Mouse (Mus musculus) embryonic facial prominence, embryonic 12.5 days (tissue): ENCODE measurements around the gene Zc3h6. TPM values are rescaled to one million over a fixed set of nuclear protein-coding genes. Genes with fewer than 3 reads are reported as not detected.

Source experiments
- ATAC-seq: fragments of 200-750 bp; cut with Nextera tagmentation; 2 replicates; pipeline ENCODE4 v1.8.0; 2017; ENCODE audit not compliant: insufficient number of reproducible peaks, insufficient read depth, low FRiP score, low TSS enrichment
- H3K27ac ChIP-seq: fragments of 300-500 bp; sonication (generic); 2 replicates; pipeline ENCODE4 v1.5.1; 2016; ENCODE audit warnings: mild to moderate bottlenecking
- H3K27me3 ChIP-seq: fragments of 300-500 bp; sonication (generic); 2 replicates; pipeline ENCODE4 v1.6.1; 2016; ENCODE audit warnings: mild to moderate bottlenecking, moderate library complexity
- H3K36me3 ChIP-seq: fragments of 300-500 bp; sonication (generic); 2 replicates; pipeline ENCODE4 v1.6.1; 2016; ENCODE audit warnings: mild to moderate bottlenecking
- H3K4me1 ChIP-seq: fragments of 300-500 bp; sonication (generic); 2 replicates; pipeline ENCODE4 v1.6.1; 2016
- H3K4me2 ChIP-seq: fragments of 300-500 bp; sonication (generic); replicated peaks from 2 replicates; pipeline ENCODE4 v1.6.1; 2016; ENCODE audit warnings: mild to moderate bottlenecking, moderate library complexity
- H3K4me3 ChIP-seq: fragments of 300-500 bp; sonication (generic); 2 replicates; pipeline ENCODE4 v1.5.1; 2016; ENCODE audit warnings: mild to moderate bottlenecking
- H3K9ac ChIP-seq: fragments of 300-500 bp; sonication (generic); 2 replicates; pipeline ENCODE4 v1.6.1; 2016; ENCODE audit warnings: mild to moderate bottlenecking, moderate library complexity
- H3K9me3 ChIP-seq: fragments of 300-500 bp; sonication (generic); 2 replicates; pipeline ENCODE4 v1.6.1; 2016; ENCODE audit warnings: mild to moderate bottlenecking, moderate library complexity
- WGBS: fragments of 180-500 bp; shearing (Covaris S2); methylation state at CpG from one replicate; pipeline ENCODE4 v1.1.7; 2016; 5-methylcytosine and 5-hydroxymethylcytosine counted together
- polyA plus RNA-seq: library from polyadenylated mRNA; unstranded; fragments of >200 nt; fragmentation: Nextera tagmentation; extraction: Ambion mirVana; gene quantifications from 2 replicates; pipeline ENCODE4 v1.2.1, GENCODE M21; 2016

Zc3h6 gene
- polyA plus RNA-seq: 2.9 and 3.3 TPM in 2 replicates

DNA sequence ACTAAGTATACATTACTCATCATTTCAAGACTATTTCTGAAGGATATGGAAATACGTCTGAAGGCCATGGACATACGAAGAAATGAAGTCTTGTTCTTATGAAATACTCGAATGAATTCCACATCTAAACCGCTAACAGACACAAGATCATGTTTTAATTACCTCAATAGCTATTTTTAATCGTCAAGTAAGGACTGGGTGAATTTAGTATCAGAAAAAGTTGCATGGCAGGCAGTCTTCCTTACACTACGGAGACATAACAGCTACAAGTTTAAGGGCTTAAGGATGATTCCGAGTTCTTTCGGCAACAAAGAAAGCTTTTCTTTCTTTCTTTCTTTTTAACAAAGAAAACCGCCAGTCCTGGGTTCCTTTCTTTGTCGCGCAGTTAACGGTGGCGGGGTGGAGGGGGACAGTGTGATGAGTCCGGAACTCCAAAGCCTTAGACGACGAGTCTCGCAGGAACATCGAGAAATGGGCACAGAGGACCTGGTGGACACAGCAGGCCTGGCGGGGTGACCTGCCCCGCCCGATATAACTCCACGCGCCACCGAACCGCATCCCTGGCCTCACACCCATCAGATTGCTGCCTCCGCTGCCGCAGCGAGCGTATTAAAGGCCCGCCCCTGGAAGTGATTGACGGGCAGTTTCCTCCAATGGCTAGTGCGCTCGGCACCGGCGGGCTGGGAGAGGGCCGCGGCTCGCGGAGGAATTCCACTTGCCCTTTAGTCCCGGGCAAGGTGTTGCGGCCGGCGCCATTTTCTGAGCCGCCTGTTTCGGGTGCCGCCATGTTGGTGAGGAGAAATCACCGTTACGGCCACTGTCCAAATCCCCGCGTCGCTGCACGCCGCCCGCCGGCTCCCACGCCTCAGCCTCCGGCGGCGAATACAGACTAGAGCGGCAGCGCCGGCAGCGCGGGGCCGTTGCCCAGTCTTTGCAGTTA is at the start of gene Zc3h6:
Gene Zc3h6, plus strand, starts transcription at position 762 of the 940 bp plus-strand sequence.
- WGBS: 1% methylated on average over 65 of the region's 65 CpGs
- ATAC-seq: peak; percentile 97
- no peaks in the 10 kb centered on the region for H3K36me3 ChIP-seq
- peak within 1 kb of the TSS; percentile 84 for H3K4me3 ChIP-seq
- H3K27ac ChIP-seq: peak within 1 kb of the TSS; percentile 100
- no peaks in the 10 kb centered on the region for H3K27me3 ChIP-seq
- no peaks in the 10 kb centered on the region for H3K9me3 ChIP-seq
- H3K4me2 ChIP-seq: peak within 1 kb of the TSS; percentile 50
- peaks cover 7% of the 10 kb centered on the region; the same call in 1 of the 2 replicates for H3K4me1 ChIP-seq
- peak within 1 kb of the TSS; percentile 98 for H3K9ac ChIP-seq

DNA sequence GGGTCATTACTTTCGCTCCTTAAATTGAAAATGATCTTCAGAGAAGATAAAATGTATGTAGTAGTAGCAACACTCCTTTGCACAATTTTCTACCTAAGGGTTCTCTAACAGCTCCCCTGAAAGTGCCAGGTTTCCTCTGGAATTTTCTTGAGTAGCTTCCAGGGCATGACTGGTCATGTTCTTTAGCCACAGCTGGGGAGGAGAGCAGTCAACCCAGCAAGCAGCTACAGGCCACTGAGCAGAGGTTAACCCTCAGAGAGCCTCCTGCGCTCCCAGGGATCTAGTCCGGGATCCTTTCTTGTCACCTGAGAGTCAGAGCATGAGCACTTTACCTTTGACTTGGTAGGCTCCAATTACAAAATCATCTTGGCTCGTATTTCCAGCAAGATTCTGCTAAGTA is 42.4 kb upstream of the Zc3h6 start:
- Histone ChIP-seq H3K36me3 (peaks cover 15% of the 10 kb centered on the region; the same call in 1 of the 2 replicates), H3K9ac (no peak overlapping the region), H3K27me3 (no peaks in the 10 kb centered on the region), H3K4me1 (no peaks in the 10 kb centered on the region), H3K9me3 (no peaks in the 10 kb centered on the region), H3K4me2 (no peak overlapping the region), H3K4me3 (no peak overlapping the region), H3K27ac (no peak overlapping the region)
- 79% methylated on average over 4 of the region's 4 CpGs for WGBS
- ATAC-seq: no peak

DNA sequence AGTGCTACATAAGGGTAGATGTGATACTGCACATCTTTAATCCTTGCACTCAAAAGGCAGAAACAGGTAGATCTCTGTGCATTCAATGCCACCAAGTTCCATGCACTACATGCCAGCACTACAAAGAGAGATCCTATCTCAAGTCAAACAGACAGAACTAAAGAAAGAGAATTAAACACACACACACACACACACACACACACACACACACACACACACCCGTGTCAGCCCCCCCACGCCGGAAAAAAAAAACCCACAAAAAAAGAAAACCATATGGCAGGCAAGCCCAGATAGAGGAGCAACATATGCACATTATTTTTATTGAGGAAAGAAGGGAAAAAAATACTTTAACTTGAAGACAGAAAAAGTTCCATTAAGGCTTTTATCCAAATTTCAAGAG is 38.8 kb upstream of the Zc3h6 start:
- Histone ChIP-seq H3K27ac (no peak overlapping the region), H3K4me2 (no peak overlapping the region), H3K9me3 (no peaks in the 10 kb centered on the region), H3K9ac (no peak overlapping the region), H3K27me3 (no peaks in the 10 kb centered on the region), H3K4me3 (no peak overlapping the region), H3K4me1 (no peaks in the 10 kb centered on the region), H3K36me3 (peaks cover 19% of the 10 kb centered on the region; the same call in 1 of the 2 replicates)
- no peak for ATAC-seq
- 67% methylated on average over 3 of the region's 3 CpGs for WGBS

DNA sequence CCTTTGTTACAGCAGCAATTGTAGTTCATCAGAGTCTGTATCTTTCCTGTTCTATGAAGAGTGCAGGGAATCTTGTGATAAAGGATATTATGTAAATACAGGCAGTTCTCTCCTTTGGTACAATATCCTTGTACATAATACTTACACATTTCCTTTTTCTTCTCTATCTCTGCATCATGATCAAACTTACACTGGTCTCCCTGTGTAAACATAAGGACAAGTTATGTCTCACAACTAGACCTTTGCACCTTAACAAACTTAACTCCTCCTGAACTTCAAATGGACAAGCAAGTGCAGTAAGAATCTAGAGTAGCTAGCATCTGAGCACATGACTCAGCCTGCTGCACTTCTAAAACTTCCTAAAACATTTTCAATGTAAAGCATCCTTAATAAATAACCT is 36.5 kb upstream of the Zc3h6 start:
- H3K27ac ChIP-seq: no peak overlapping the region

DNA sequence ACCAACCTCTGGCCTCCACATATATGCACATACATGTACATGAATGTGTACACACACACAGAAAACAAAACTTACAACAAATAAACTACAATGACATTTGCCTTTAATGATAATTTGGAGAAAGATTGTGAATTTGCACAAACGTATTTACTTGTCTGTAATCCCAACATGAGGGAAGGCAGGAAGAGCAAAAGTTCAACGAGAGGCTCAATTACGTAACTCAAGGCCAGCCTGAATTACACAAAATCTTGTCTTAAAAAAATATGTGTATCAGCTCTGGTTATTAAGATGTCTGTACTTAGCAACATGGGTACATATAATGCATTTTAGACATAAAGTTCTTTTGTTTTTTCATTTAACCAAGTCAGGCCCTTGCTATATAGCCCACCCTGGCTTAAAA is 30.9 kb upstream of the Zc3h6 start:
- WGBS: 78% methylated on average over 3 of the region's 3 CpGs
- no peak for ATAC-seq
- H3K9me3 ChIP-seq: no peaks in the 10 kb centered on the region
- no peaks in the 10 kb centered on the region for H3K27me3 ChIP-seq
- no peak overlapping the region for H3K27ac ChIP-seq
- H3K4me2 ChIP-seq: no peak overlapping the region
- H3K4me1 ChIP-seq: no peaks in the 10 kb centered on the region
- no peak overlapping the region for H3K4me3 ChIP-seq
- no peak overlapping the region for H3K9ac ChIP-seq
- H3K36me3 ChIP-seq: peaks cover 4% of the 10 kb centered on the region; the same call in 1 of the 2 replicates

More for the DNA sequence above, 36.5 kb upstream of the Zc3h6 start:
- no peak for ATAC-seq
- Histone ChIP-seq H3K9ac (no peak overlapping the region), H3K9me3 (no peaks in the 10 kb centered on the region), H3K4me1 (no peaks in the 10 kb centered on the region), H3K4me3 (no peak overlapping the region), H3K36me3 (peaks cover 21% of the 10 kb centered on the region; the same call in 1 of the 2 replicates), H3K4me2 (no peak overlapping the region), H3K27me3 (no peaks in the 10 kb centered on the region)

DNA sequence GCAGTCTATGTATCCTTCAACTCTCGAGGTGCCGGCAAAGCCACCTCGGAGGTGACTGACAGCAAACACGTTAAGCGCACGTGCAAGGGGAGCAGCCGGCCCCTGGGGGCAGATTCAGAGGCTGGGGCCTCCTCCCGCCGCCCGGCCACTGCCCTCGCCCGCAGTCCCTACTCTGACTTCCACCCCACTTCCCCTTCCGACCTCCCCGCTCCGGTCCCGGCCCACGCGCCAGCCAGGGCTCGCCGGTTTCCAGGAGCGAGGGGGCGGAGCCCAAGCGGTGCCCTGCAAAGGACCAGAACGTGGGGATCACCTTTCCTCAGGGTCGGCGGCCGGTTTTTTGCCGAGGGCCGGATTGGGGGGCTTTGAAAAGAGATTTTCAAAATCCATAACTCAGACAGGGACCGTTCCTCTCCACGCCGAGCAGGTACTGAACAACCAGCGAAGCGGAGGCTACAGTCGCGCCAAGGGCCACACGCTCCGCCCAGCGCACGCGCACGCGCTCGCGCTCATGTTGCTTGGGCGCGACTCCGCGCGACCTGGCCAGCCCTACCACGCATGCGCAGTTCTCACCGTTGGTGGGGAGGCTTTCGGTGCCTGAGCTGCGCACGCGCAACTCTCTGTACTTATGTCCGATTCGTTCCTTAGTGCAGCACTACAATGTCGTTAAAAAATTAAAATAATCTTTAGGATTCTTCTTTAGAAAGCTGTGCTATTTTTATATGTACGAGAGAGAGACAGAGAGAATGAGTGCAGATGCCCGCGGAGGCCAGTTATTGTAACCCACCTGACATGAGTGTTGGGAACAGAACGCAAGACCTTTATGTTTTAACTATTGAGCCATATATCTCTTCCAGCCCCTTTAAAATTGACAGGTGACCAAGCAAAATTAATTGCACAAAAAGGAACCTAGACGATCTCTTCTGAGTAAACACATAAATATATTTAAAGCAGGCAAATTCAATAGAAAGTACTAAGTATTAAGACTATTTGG is 23.4 kb upstream of the Zc3h6 start, which contains the start of gene Zc3h8:
Gene Zc3h8, minus strand, starts transcription at position 540 of the 991 bp plus-strand sequence.
- no peaks in the 10 kb centered on the region for H3K9me3 ChIP-seq
- peak within 1 kb of the TSS; percentile 91 for H3K27ac ChIP-seq
- 2% methylated on average over 65 of the region's 65 CpGs for WGBS
- peak; percentile 81 for ATAC-seq
- no peaks in the 10 kb centered on the region for H3K36me3 ChIP-seq
- H3K4me2 ChIP-seq: peak within 1 kb of the TSS; percentile 74
- H3K4me1 ChIP-seq: peaks cover 4% of the 10 kb centered on the region; the same call in 1 of the 2 replicates
- peak within 1 kb of the TSS; percentile 77 for H3K9ac ChIP-seq
- H3K27me3 ChIP-seq: no peaks in the 10 kb centered on the region
- peak within 1 kb of the TSS; percentile 79 for H3K4me3 ChIP-seq

DNA sequence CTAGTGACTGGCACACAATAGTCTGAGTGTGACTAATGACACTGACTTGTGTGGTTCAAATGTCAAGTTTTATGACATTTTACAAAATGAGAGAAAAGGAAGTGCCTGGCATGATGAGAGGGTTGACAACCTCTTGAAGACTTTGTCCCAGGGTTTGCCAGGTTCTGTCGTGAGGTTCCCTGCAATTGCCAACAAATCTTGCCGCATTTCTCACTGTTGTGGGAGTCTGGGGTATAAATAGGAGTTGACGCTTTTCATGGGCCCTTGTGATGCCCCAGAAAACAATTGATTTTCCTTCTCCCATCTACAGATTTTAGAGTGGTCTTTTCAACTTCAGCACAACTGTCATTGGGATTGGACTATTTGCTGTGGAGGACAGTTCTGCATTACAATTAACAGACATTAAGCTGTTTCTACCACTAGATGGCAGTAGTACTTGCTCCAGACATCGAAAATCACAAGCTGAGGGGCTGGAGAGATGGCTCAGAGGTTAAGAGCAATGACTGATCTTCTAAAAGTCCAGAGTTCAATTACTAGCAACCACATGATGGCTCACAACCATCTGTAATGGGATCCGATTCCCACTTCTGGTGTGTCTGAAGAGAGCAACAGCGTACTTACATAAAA is 19.1 kb upstream of the Zc3h6 start:
- no peaks in the 10 kb centered on the region for H3K36me3 ChIP-seq
- 0 out of 2 replicates have a peak, but pooled peaks cover 3% of the 10 kb centered on the region for H3K27me3 ChIP-seq
- no peak overlapping the region for H3K9ac ChIP-seq
- 32% methylated on average over 6 of the region's 6 CpGs for WGBS
- no peak overlapping the region for H3K27ac ChIP-seq
- H3K4me3 ChIP-seq: no peak overlapping the region
- no peak overlapping the region for H3K4me2 ChIP-seq
- H3K9me3 ChIP-seq: no peaks in the 10 kb centered on the region
- ATAC-seq: no peak
- no peaks in the 10 kb centered on the region for H3K4me1 ChIP-seq

DNA sequence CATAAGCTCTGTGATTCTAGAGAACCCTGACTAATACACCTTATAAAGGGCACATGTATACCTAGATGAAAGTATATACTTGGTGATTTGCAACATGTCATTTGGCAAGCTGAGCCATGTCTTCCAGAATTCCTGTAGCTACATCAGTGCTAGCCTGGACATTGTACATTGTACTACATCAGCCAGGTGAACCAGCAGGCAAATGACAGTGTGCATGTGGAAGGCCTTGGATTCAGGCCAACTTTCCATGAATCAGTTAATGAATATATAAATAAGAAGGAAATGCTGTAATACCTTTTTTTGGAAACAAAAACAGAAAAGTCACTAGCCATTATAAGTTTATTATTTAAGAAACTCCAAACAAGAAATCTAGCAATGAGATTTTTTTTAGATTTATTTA is 13.0 kb upstream of the Zc3h6 start:
- Histone ChIP-seq H3K4me2 (no peak overlapping the region), H3K9me3 (no peaks in the 10 kb centered on the region), H3K9ac (no peak overlapping the region), H3K36me3 (no peaks in the 10 kb centered on the region), H3K4me3 (no peak overlapping the region), H3K27ac (no peak overlapping the region), H3K4me1 (no peaks in the 10 kb centered on the region), H3K27me3 (0 out of 2 replicates have a peak, but pooled peaks cover 3% of the 10 kb centered on the region)
- no peak for ATAC-seq

DNA sequence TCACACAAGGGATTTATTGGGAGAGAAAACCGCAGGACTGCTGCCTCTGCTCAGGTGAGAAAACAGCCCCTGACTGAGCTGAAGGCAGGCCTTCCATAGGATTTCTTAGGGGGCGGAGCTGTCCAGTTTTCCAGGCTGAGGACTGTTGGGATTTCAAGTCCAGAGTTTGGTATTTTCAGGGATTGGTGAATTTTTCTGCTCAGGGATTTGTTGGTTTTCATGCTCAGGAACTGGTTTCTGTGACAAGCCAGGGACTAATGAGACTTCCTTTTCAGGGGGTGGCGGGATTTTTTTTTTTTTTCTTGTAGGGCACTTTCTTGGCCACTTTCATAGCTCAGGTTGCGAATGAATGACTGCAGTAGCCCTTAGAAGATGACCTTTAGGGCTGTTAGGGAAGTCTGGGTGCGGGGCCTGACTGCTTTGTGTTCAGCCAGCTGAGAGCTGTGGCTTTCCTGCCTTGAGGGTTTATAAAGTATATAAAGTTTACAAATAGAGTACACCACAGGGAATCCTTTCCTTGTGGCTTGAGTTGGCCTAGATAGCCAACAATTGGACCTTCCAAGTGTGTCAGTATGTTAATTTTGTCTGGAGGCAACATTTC is 1.6 kb upstream of the Zc3h6 start:
- peak overlapping the region; percentile 74 for H3K27ac ChIP-seq
- WGBS: 34% methylated on average over 5 of the region's 5 CpGs
- H3K9me3 ChIP-seq: no peaks in the 10 kb centered on the region
- no peak overlapping the region for H3K9ac ChIP-seq
- no peak overlapping the region for H3K4me3 ChIP-seq
- peaks cover 7% of the 10 kb centered on the region; the same call in 1 of the 2 replicates for H3K4me1 ChIP-seq
- ATAC-seq: no peak
- H3K36me3 ChIP-seq: no peaks in the 10 kb centered on the region
- H3K27me3 ChIP-seq: no peaks in the 10 kb centered on the region
- peak overlapping the region; percentile 50 for H3K4me2 ChIP-seq

DNA sequence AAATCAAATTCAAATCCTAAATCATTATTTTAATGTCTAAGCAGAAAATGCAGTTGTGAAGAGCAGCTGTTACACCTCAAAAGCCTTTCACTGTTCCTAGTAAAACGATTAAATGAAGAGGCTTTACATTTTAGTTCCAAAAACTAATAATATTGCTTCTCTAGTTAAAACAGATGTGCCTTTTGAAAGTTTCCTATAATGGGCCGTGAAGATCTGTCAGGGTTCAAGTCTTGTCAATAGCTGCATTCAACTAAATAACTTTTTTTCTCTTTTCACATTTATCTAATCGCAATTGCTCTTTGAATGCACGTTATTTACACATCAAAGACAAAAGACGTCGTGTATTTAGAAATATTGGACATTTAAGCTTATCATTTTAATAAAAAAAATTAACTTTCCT is 966 bp upstream of the Zc3h6 start:
- H3K4me3 ChIP-seq: no peak overlapping the region
- ATAC-seq: no peak
- no peak overlapping the region for H3K27ac ChIP-seq
- H3K27me3 ChIP-seq: no peaks in the 10 kb centered on the region
- WGBS: 18% methylated on average over 6 of the region's 6 CpGs
- no peaks in the 10 kb centered on the region for H3K36me3 ChIP-seq
- H3K4me2 ChIP-seq: peak overlapping the region; percentile 50
- H3K9ac ChIP-seq: no peak overlapping the region
- no peaks in the 10 kb centered on the region for H3K9me3 ChIP-seq
- H3K4me1 ChIP-seq: peaks cover 7% of the 10 kb centered on the region; the same call in 1 of the 2 replicates
